Mouse (Mus musculus): ENCODE data around the gene Fnip2. TPM values are rescaled to one million over a fixed set of nuclear protein-coding genes. Genes with fewer than 3 reads are reported as not detected.

Fnip2 gene
- polyA plus RNA-seq, 1 experiment, result 10.2 TPM

- Histone ChIP-seq H3K4me3 (ENCODE audit: insufficient read depth, low read length) (no peak overlapping the region), H3K27ac (ENCODE audit: insufficient read depth, low read length) (no peak overlapping the region)
Measured at GRCm38 (mm10) chr3:79493064-79493463, 74.5 kb downstream of the Fnip2 start.

GRCm38 (mm10) chr3:79491614-79492013, 76.0 kb downstream of the Fnip2 start:
- no peak overlapping the region for H3K27ac ChIP-seq (ENCODE audit: insufficient read depth, low read length)

More at GRCm38 (mm10) chr3:79493064-79493463, 74.5 kb downstream of the Fnip2 start:
- 0 out of 2 replicates have a peak, but pooled peaks cover 1% of the 10 kb centered on the region for H3K4me1 ChIP-seq (ENCODE audit: control insufficient read depth, insufficient read depth, low read length)
- TF ChIP-seq POLR2A (IDR thresholded peaks at IDR 0.05; ENCODE audit: extremely low read depth, insufficient read depth, low read length), result no peak
- TF ChIP-seq CTCF (IDR thresholded peaks at IDR 0.05; ENCODE audit: extremely low read depth, insufficient read depth, low read length), result no peak

GRCm38 (mm10) chr3:79490102-79490501, 77.5 kb downstream of the Fnip2 start:
- 0 out of 2 replicates have a peak, but pooled peaks cover 1% of the 10 kb centered on the region for H3K4me1 ChIP-seq (ENCODE audit: control insufficient read depth, insufficient read depth, low read length)

More at GRCm38 (mm10) chr3:79491614-79492013, 76.0 kb downstream of the Fnip2 start:
- TF ChIP-seq POLR2A (IDR thresholded peaks at IDR 0.05; ENCODE audit: extremely low read depth, insufficient read depth, low read length) (no peak), CTCF (IDR thresholded peaks at IDR 0.05; ENCODE audit: extremely low read depth, insufficient read depth, low read length) (no peak)
- Histone ChIP-seq H3K4me1 (ENCODE audit: control insufficient read depth, insufficient read depth, low read length) (0 out of 2 replicates have a peak, but pooled peaks cover 1% of the 10 kb centered on the region), H3K4me3 (ENCODE audit: insufficient read depth, low read length) (no peak overlapping the region)

GRCm38 (mm10) chr3:79488025-79488424, 79.6 kb downstream of the Fnip2 start:
- Histone ChIP-seq H3K4me1 (ENCODE audit: control insufficient read depth, insufficient read depth, low read length) (no peaks in the 10 kb centered on the region), H3K4me3 (ENCODE audit: insufficient read depth, low read length) (no peak overlapping the region), H3K27ac (ENCODE audit: insufficient read depth, low read length) (no peak overlapping the region)
- TF ChIP-seq CTCF (IDR thresholded peaks at IDR 0.05; ENCODE audit: extremely low read depth, insufficient read depth, low read length) (no peak), POLR2A (IDR thresholded peaks at IDR 0.05; ENCODE audit: extremely low read depth, insufficient read depth, low read length) (no peak)

More at GRCm38 (mm10) chr3:79490102-79490501, 77.5 kb downstream of the Fnip2 start:
- Histone ChIP-seq H3K27ac (ENCODE audit: insufficient read depth, low read length) (no peak overlapping the region), H3K4me3 (ENCODE audit: insufficient read depth, low read length) (no peak overlapping the region)
- TF ChIP-seq CTCF (IDR thresholded peaks at IDR 0.05; ENCODE audit: extremely low read depth, insufficient read depth, low read length) (no peak), POLR2A (IDR thresholded peaks at IDR 0.05; ENCODE audit: extremely low read depth, insufficient read depth, low read length) (no peak)

GRCm38 (mm10) chr3:79484286-79485063, 83.1 kb downstream of the Fnip2 start:
- Histone ChIP-seq H3K27ac (ENCODE audit: insufficient read depth, low read length) (no peak overlapping the region), H3K4me3 (ENCODE audit: insufficient read depth, low read length) (no peak overlapping the region), H3K4me1 (ENCODE audit: control insufficient read depth, insufficient read depth, low read length) (no peaks in the 10 kb centered on the region)
- TF ChIP-seq POLR2A (IDR thresholded peaks at IDR 0.05; ENCODE audit: extremely low read depth, insufficient read depth, low read length) (no peak), CTCF (IDR thresholded peaks at IDR 0.05; ENCODE audit: extremely low read depth, insufficient read depth, low read length) (no peak)

GRCm38 (mm10) chr3:79478880-79479279, 88.7 kb downstream of the Fnip2 start:
- TF ChIP-seq POLR2A (IDR thresholded peaks at IDR 0.05; ENCODE audit: extremely low read depth, insufficient read depth, low read length), result no peak
- TF ChIP-seq CTCF (IDR thresholded peaks at IDR 0.05; ENCODE audit: extremely low read depth, insufficient read depth, low read length), result no peak
- H3K4me3 ChIP-seq (ENCODE audit: insufficient read depth, low read length), result no peak overlapping the region
- H3K27ac ChIP-seq (ENCODE audit: insufficient read depth, low read length), result no peak overlapping the region
- H3K4me1 ChIP-seq (ENCODE audit: control insufficient read depth, insufficient read depth, low read length), result peaks cover 10% of the 10 kb centered on the region

- H3K4me1 ChIP-seq (ENCODE audit: control insufficient read depth, insufficient read depth, low read length), result peaks cover 10% of the 10 kb centered on the region
- TF ChIP-seq POLR2A (IDR thresholded peaks at IDR 0.05; ENCODE audit: extremely low read depth, insufficient read depth, low read length) (no peak), CTCF (IDR thresholded peaks at IDR 0.05; ENCODE audit: extremely low read depth, insufficient read depth, low read length) (no peak)
- H3K4me3 ChIP-seq (ENCODE audit: insufficient read depth, low read length), result no peak overlapping the region
- H3K27ac ChIP-seq (ENCODE audit: insufficient read depth, low read length), result no peak overlapping the region
Measured at GRCm38 (mm10) chr3:79478400-79478799, 89.2 kb downstream of the Fnip2 start.

- H3K4me3 ChIP-seq (ENCODE audit: insufficient read depth, low read length), result no peak overlapping the region
- H3K27ac ChIP-seq (ENCODE audit: insufficient read depth, low read length), result 0 out of 2 replicates have a peak overlapping the region, but pooled peaks have one; percentile 12
- H3K4me1 ChIP-seq (ENCODE audit: control insufficient read depth, insufficient read depth, low read length), result peaks cover 10% of the 10 kb centered on the region
- no peak for TF ChIP-seq CTCF (IDR thresholded peaks at IDR 0.05; ENCODE audit: extremely low read depth, insufficient read depth, low read length)
- no peak for TF ChIP-seq POLR2A (IDR thresholded peaks at IDR 0.05; ENCODE audit: extremely low read depth, insufficient read depth, low read length)
Measured at GRCm38 (mm10) chr3:79475980-79476379, 91.6 kb downstream of the Fnip2 start.

GRCm38 (mm10) chr3:79474911-79475310, 92.7 kb downstream of the Fnip2 start:
- Histone ChIP-seq H3K4me3 (ENCODE audit: insufficient read depth, low read length) (no peak overlapping the region), H3K27ac (ENCODE audit: insufficient read depth, low read length) (no peak overlapping the region), H3K4me1 (ENCODE audit: control insufficient read depth, insufficient read depth, low read length) (peaks cover 10% of the 10 kb centered on the region)
- TF ChIP-seq CTCF (IDR thresholded peaks at IDR 0.05; ENCODE audit: extremely low read depth, insufficient read depth, low read length) (no peak), POLR2A (IDR thresholded peaks at IDR 0.05; ENCODE audit: extremely low read depth, insufficient read depth, low read length) (no peak)

GRCm38 (mm10) chr3:79472362-79472761, 95.2 kb downstream of the Fnip2 start:
- H3K4me3 ChIP-seq (ENCODE audit: insufficient read depth, low read length), result no peak overlapping the region
- H3K27ac ChIP-seq (ENCODE audit: insufficient read depth, low read length), result no peak overlapping the region
- no peak for TF ChIP-seq POLR2A (IDR thresholded peaks at IDR 0.05; ENCODE audit: extremely low read depth, insufficient read depth, low read length)
- no peak for TF ChIP-seq CTCF (IDR thresholded peaks at IDR 0.05; ENCODE audit: extremely low read depth, insufficient read depth, low read length)
- H3K4me1 ChIP-seq (ENCODE audit: control insufficient read depth, insufficient read depth, low read length), result peaks cover 10% of the 10 kb centered on the region
